Mouse (Mus musculus): Measurements from ENCODE around the gene Rapsn.

DNA sequence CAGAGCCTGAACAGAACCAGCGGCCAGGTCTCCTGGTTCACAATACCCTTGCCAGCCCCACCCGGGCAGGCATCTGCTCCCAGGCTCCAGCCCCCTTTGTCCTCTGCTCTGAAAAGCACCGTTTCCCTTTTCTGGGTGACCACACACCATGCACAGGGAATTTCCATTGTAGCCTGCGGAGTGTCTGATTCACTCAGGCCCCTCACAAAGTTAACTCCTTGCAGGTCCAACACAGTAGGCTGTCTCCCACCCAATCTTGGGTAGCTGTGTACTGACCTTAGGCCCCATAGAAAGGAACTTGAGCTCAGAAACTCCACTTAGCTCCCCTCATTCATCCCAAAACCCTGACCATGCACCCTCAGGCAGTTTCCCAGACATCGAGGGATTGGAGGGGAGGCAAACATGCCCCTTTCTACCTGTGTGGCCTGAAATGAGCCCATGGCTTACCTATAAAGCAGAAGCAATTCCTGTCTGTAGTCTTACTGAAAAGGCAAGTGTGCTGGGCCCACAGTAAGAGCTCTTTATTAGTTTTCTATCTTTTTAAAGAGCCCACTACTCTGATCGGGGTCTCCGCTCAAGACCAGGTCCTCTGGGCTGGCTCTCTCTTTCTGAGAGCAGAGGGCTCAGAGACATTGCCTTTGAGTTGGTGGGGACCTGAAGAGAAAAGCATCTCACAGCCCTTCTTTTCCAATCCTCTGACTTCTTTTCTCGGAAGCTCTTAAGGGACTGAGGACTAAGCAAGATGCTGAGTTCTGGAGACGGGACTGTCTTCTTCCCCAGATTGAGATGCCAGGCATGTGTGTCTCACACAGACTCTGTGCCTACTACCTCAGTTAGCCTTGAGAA is 51.2 kb downstream of the Rapsn start:
- TF ChIP-seq POLR2A (IDR thresholded peaks at IDR 0.05; ENCODE audit: borderline replicate concordance, extremely low read depth, insufficient read depth, insufficient read length, poor library complexity, severe bottlenecking) (no peak), CTCF (IDR thresholded peaks at IDR 0.05; ENCODE audit: borderline replicate concordance, extremely low read depth, insufficient read depth, insufficient read length) (no peak)
